Comparison of ENCODE assay signal across 26 mouse cellular contexts in genomic region chr5:113694000-113694399, GRCm38 (mm10). TPM values are rescaled to one million over a fixed set of nuclear protein-coding genes. Genes with fewer than 3 reads are reported as not detected.
DNase-seq lines count a peak whose midpoint lies in the region; ATAC-seq lines count a peak whose summit lies in the region.
"Had no signal": no experiment of that assay in that cellular context is flagged by ENCODE, and none has a peak within 500 bp of the region (broad histone marks: within the 10 kb centered on the region; RNA-seq: fewer than 3 reads in every experiment).

No protein-coding gene starts in this region.

- 55% methylated on average over 4 of the region's 4 CpGs for WGBS in hindbrain, embryonic 13.5 days
- 74% methylated on average over 4 of the region's 4 CpGs for WGBS in hindbrain, embryonic 10.5 days
- 67% methylated on average over 4 of the region's 4 CpGs for WGBS in midbrain, embryonic 16.5 days
- WGBS in midbrain, embryonic 15.5 days = 54% methylated on average over 4 of the region's 4 CpGs
- 54% methylated on average over 4 of the region's 4 CpGs for WGBS in limb, embryonic 10.5 days
- WGBS in limb, embryonic 15.5 days = 27% methylated on average over 4 of the region's 4 CpGs
- 72% methylated on average over 4 of the region's 4 CpGs for WGBS in forebrain, embryonic 10.5 days

- no peak overlapping the region for H3K4me3 ChIP-seq in hindbrain, embryonic 13.5 days
- no peak overlapping the region for H3K4me3 ChIP-seq in hindbrain, embryonic 10.5 days
- no peak overlapping the region for H3K4me3 ChIP-seq in midbrain, embryonic 16.5 days (ENCODE audit: low read depth, low read length)
- H3K4me3 ChIP-seq in midbrain, embryonic 15.5 days = no peak overlapping the region
- peak overlapping the region; percentile 21; the same call in 1 of the 2 replicates for H3K4me3 ChIP-seq in limb, embryonic 10.5 days
- H3K4me3 ChIP-seq in limb, embryonic 15.5 days = no peak overlapping the region
- no peak overlapping the region for H3K4me3 ChIP-seq in forebrain, embryonic 10.5 days
- H3K4me3 ChIP-seq: embryonic facial prominence, embryonic 15.5 days; forebrain, embryonic 15.5 days; heart, embryonic 10.5 days; liver, embryonic 15.5 days; lung, embryonic 15.5 days had no signal

- H3K27ac ChIP-seq in hindbrain, embryonic 13.5 days = peak overlapping the region; percentile 10
- H3K27ac ChIP-seq in hindbrain, embryonic 10.5 days = no peak overlapping the region
- peak overlapping the region; percentile 53; the same call in 1 of the 2 replicates for H3K27ac ChIP-seq in midbrain, embryonic 16.5 days (ENCODE audit: low read length)
- H3K27ac ChIP-seq in midbrain, embryonic 15.5 days = no peak overlapping the region
- peak overlapping the region; percentile 61; the same call in 1 of the 2 replicates for H3K27ac ChIP-seq in limb, embryonic 10.5 days
- peak overlapping the region; percentile 85 for H3K27ac ChIP-seq in limb, embryonic 15.5 days
- no peak overlapping the region for H3K27ac ChIP-seq in forebrain, embryonic 10.5 days
- H3K27ac ChIP-seq: forebrain, embryonic 15.5 days; heart, embryonic 10.5 days; liver, embryonic 15.5 days; lung, embryonic 15.5 days had no signal

- no peak overlapping the region for H3K4me2 ChIP-seq in hindbrain, embryonic 13.5 days
- H3K4me2 ChIP-seq in midbrain, embryonic 16.5 days (ENCODE audit: low read length) = no peak overlapping the region
- no peak overlapping the region for H3K4me2 ChIP-seq in midbrain, embryonic 15.5 days
- peak overlapping the region; percentile 8; the same call in 1 of the 2 replicates for H3K4me2 ChIP-seq in limb, embryonic 15.5 days
- H3K4me2 ChIP-seq: embryonic facial prominence, embryonic 15.5 days; forebrain, embryonic 15.5 days; liver, embryonic 15.5 days; lung, embryonic 15.5 days had no signal

- no peaks in the 10 kb centered on the region for H3K9me3 ChIP-seq in hindbrain, embryonic 13.5 days
- peaks cover 6% of the 10 kb centered on the region for H3K9me3 ChIP-seq in hindbrain, embryonic 10.5 days
- H3K9me3 ChIP-seq in midbrain, embryonic 16.5 days (replicated peaks; ENCODE audit: control insufficient read depth, low read length, poor library complexity, severe bottlenecking) = no peaks in the 10 kb centered on the region
- no peaks in the 10 kb centered on the region for H3K9me3 ChIP-seq in midbrain, embryonic 15.5 days
- no peaks in the 10 kb centered on the region; the same call in 1 of the 2 replicates for H3K9me3 ChIP-seq in limb, embryonic 10.5 days (replicated peaks)
- no peaks in the 10 kb centered on the region for H3K9me3 ChIP-seq in limb, embryonic 15.5 days
- peaks cover 5% of the 10 kb centered on the region; the same call in 1 of the 2 replicates for H3K9me3 ChIP-seq in forebrain, embryonic 10.5 days
- H3K9me3 ChIP-seq: embryonic facial prominence, embryonic 15.5 days; forebrain, embryonic 15.5 days; liver, embryonic 15.5 days; lung, embryonic 15.5 days had no signal

- DNase-seq in hindbrain, embryonic 10.5 days (ENCODE audit: low spot score) = no peak
- no peak for DNase-seq in limb, embryonic 10.5 days (ENCODE audit: low spot score)
- DNase-seq in forebrain, embryonic 10.5 days (ENCODE audit: extremely low spot score, low spot score) = no peak
- DNase-seq in kidney, adult 8-10 months = no peak
- DNase-seq: adrenal gland, postnatal 36 days; gastrocnemius, postnatal 10 days; kidney, adult 18-20 months; kidney, postnatal 10 days; liver; lung, postnatal 36 days; right cerebral cortex, postnatal 25 days; spleen, adult 18-20 months had no signal

- peaks cover 29% of the 10 kb centered on the region for H3K4me1 ChIP-seq in hindbrain, embryonic 13.5 days (replicated peaks)
- peaks cover 25% of the 10 kb centered on the region for H3K4me1 ChIP-seq in hindbrain, embryonic 10.5 days (replicated peaks)
- peaks cover 17% of the 10 kb centered on the region for H3K4me1 ChIP-seq in midbrain, embryonic 16.5 days (ENCODE audit: control insufficient read depth, insufficient read depth, low read length)
- peaks cover 17% of the 10 kb centered on the region for H3K4me1 ChIP-seq in midbrain, embryonic 15.5 days
- peaks cover 47% of the 10 kb centered on the region for H3K4me1 ChIP-seq in limb, embryonic 10.5 days
- H3K4me1 ChIP-seq in limb, embryonic 15.5 days = peaks cover 23% of the 10 kb centered on the region
- H3K4me1 ChIP-seq in forebrain, embryonic 10.5 days = peaks cover 12% of the 10 kb centered on the region
- H3K4me1 ChIP-seq: liver, embryonic 15.5 days; megakaryocyte, embryonic 14.5 days had no signal

- ATAC-seq in hindbrain, embryonic 13.5 days (ENCODE audit: low FRiP score) = no peak
- ATAC-seq in midbrain, embryonic 16.5 days = no peak
- ATAC-seq in midbrain, embryonic 15.5 days (replicated peaks) = no peak
- no peak for ATAC-seq in limb, embryonic 15.5 days (ENCODE audit: insufficient number of reproducible peaks, low FRiP score, low TSS enrichment, low read depth)
- ATAC-seq: forebrain, embryonic 15.5 days; Patski had no signal

- no peaks in the 10 kb centered on the region for H3K36me3 ChIP-seq in hindbrain, embryonic 13.5 days
- no peaks in the 10 kb centered on the region for H3K36me3 ChIP-seq in hindbrain, embryonic 10.5 days
- no peaks in the 10 kb centered on the region for H3K36me3 ChIP-seq in midbrain, embryonic 16.5 days (ENCODE audit: control insufficient read depth, insufficient read depth, low read length)
- H3K36me3 ChIP-seq in midbrain, embryonic 15.5 days (replicated peaks) = no peaks in the 10 kb centered on the region
- H3K36me3 ChIP-seq in limb, embryonic 10.5 days = no peaks in the 10 kb centered on the region
- H3K36me3 ChIP-seq in limb, embryonic 15.5 days = no peaks in the 10 kb centered on the region
- no peaks in the 10 kb centered on the region for H3K36me3 ChIP-seq in forebrain, embryonic 10.5 days (replicated peaks)
- H3K36me3 ChIP-seq: embryonic facial prominence, embryonic 15.5 days; forebrain, embryonic 15.5 days; heart, embryonic 10.5 days; liver, embryonic 15.5 days; lung, embryonic 15.5 days had no signal

- no peak overlapping the region for H3K9ac ChIP-seq in hindbrain, embryonic 13.5 days
- no peak overlapping the region for H3K9ac ChIP-seq in midbrain, embryonic 16.5 days (ENCODE audit: low read depth, low read length)
- H3K9ac ChIP-seq in midbrain, embryonic 15.5 days = no peak overlapping the region
- H3K9ac ChIP-seq in limb, embryonic 15.5 days = no peak overlapping the region
- H3K9ac ChIP-seq: embryonic facial prominence, embryonic 15.5 days; forebrain, embryonic 15.5 days; liver, embryonic 15.5 days; lung, embryonic 15.5 days had no signal

- H3K27me3 ChIP-seq in hindbrain, embryonic 13.5 days = 0 out of 2 replicates have a peak, but pooled peaks cover 5% of the 10 kb centered on the region
- no peaks in the 10 kb centered on the region for H3K27me3 ChIP-seq in hindbrain, embryonic 10.5 days (ENCODE audit: insufficient read depth, poor library complexity, severe bottlenecking)
- H3K27me3 ChIP-seq in midbrain, embryonic 16.5 days (ENCODE audit: control insufficient read depth, insufficient read depth, low read depth, low read length) = no peaks in the 10 kb centered on the region
- H3K27me3 ChIP-seq in midbrain, embryonic 15.5 days (replicated peaks) = no peaks in the 10 kb centered on the region
- no peaks in the 10 kb centered on the region for H3K27me3 ChIP-seq in limb, embryonic 10.5 days (ENCODE audit: low read depth, poor library complexity, severe bottlenecking)
- no peaks in the 10 kb centered on the region for H3K27me3 ChIP-seq in limb, embryonic 15.5 days
- no peaks in the 10 kb centered on the region for H3K27me3 ChIP-seq in forebrain, embryonic 10.5 days (ENCODE audit: poor library complexity, severe bottlenecking)
- H3K27me3 ChIP-seq: embryonic facial prominence, embryonic 15.5 days; forebrain, embryonic 15.5 days; liver, embryonic 15.5 days; lung, embryonic 15.5 days; Patski had no signal

RNA-seq across cellular contexts. Expression of gene 1700069L16Rik, which starts 30.6 kb away (rescaled TPM):
- not detected in 2 replicates for polyA plus RNA-seq in hindbrain, embryonic 13.5 days (2015; fragmentation: Nextera tagmentation; extraction: Ambion mirVana)
- not detected in 2 replicates for polyA plus RNA-seq in hindbrain, embryonic 10.5 days (2016; fragmentation: Nextera tagmentation; extraction: Ambion mirVana)
- polyA plus RNA-seq in midbrain, embryonic 16.5 days (2015; fragmentation: Nextera tagmentation; extraction: Ambion mirVana) = not detected in 2 replicates
- not detected in 2 replicates for polyA plus RNA-seq in midbrain, embryonic 15.5 days (2015; fragmentation: Nextera tagmentation; extraction: Ambion mirVana)
- not detected in 2 replicates for polyA plus RNA-seq in limb, embryonic 10.5 days (2016; fragmentation: Nextera tagmentation; extraction: Ambion mirVana)
- polyA plus RNA-seq in limb, embryonic 15.5 days (2015; fragmentation: Nextera tagmentation; extraction: Ambion mirVana) = not detected in 2 replicates
- polyA plus RNA-seq in forebrain, embryonic 10.5 days (2016; fragmentation: Nextera tagmentation; extraction: Ambion mirVana) = not detected in 2 replicates
- polyA plus RNA-seq: embryonic facial prominence, embryonic 15.5 days; forebrain, embryonic 15.5 days; heart, embryonic 10.5 days; heart, postnatal 0 days; liver, embryonic 15.5 days; lung, embryonic 15.5 days; neural tube, embryonic 11.5 days; Patski; thymus, postnatal 0 days had no signal

RNA-seq across cellular contexts. Expression of gene Ficd, which starts 41.6 kb away (rescaled TPM):
- polyA plus RNA-seq in hindbrain, embryonic 13.5 days (2015; fragmentation: Nextera tagmentation; extraction: Ambion mirVana) = 8.0 and 8.2 TPM in 2 replicates
- 5.3 and 5.6 TPM in 2 replicates for polyA plus RNA-seq in hindbrain, embryonic 10.5 days (2016; fragmentation: Nextera tagmentation; extraction: Ambion mirVana)
- polyA plus RNA-seq in midbrain, embryonic 16.5 days (2015; fragmentation: Nextera tagmentation; extraction: Ambion mirVana) = 9.4 and 10.9 TPM in 2 replicates
- 10.4 and 10.7 TPM in 2 replicates for polyA plus RNA-seq in midbrain, embryonic 15.5 days (2015; fragmentation: Nextera tagmentation; extraction: Ambion mirVana)
- 3.3 and 3.4 TPM in 2 replicates for polyA plus RNA-seq in limb, embryonic 10.5 days (2016; fragmentation: Nextera tagmentation; extraction: Ambion mirVana)
- 9.0 and 9.3 TPM in 2 replicates for polyA plus RNA-seq in limb, embryonic 15.5 days (2015; fragmentation: Nextera tagmentation; extraction: Ambion mirVana)
- polyA plus RNA-seq in forebrain, embryonic 10.5 days (2016; fragmentation: Nextera tagmentation; extraction: Ambion mirVana) = 2.9 and 4.9 TPM in 2 replicates

RNA-seq across cellular contexts. Expression of gene Cmklr1, which starts 43.8 kb away (rescaled TPM):
- 1.2 and 1.8 TPM in 2 replicates for polyA plus RNA-seq in hindbrain, embryonic 13.5 days (2015; fragmentation: Nextera tagmentation; extraction: Ambion mirVana)
- 0.78 and 1.1 TPM in 2 replicates for polyA plus RNA-seq in hindbrain, embryonic 10.5 days (2016; fragmentation: Nextera tagmentation; extraction: Ambion mirVana)
- polyA plus RNA-seq in midbrain, embryonic 16.5 days (2015; fragmentation: Nextera tagmentation; extraction: Ambion mirVana) = 1.2 and 1.3 TPM in 2 replicates
- polyA plus RNA-seq in midbrain, embryonic 15.5 days (2015; fragmentation: Nextera tagmentation; extraction: Ambion mirVana) = 2.0 and 2.8 TPM in 2 replicates
- 2.3 and 3.4 TPM in 2 replicates for polyA plus RNA-seq in limb, embryonic 10.5 days (2016; fragmentation: Nextera tagmentation; extraction: Ambion mirVana)
- polyA plus RNA-seq in limb, embryonic 15.5 days (2015; fragmentation: Nextera tagmentation; extraction: Ambion mirVana) = 10.4 and 12.0 TPM in 2 replicates
- polyA plus RNA-seq in forebrain, embryonic 10.5 days (2016; fragmentation: Nextera tagmentation; extraction: Ambion mirVana) = 0.32 and 0.98 TPM in 2 replicates
- polyA plus RNA-seq: Patski had no signal

Comparison
In these comparisons a context has a peak if more than half of its experiments do, and no peak if none do; other contexts are left out.
1. H3K27ac ChIP-seq: peak in hindbrain, embryonic 13.5 days (single experiment), midbrain, embryonic 16.5 days (single experiment), limb, embryonic 10.5 days (single experiment) and limb, embryonic 15.5 days (single experiment); none in hindbrain, embryonic 10.5 days (single experiment), midbrain, embryonic 15.5 days (single experiment) and forebrain, embryonic 10.5 days (single experiment).